Mouse (Mus musculus) thymus, adult 2 months (tissue): ENCODE results near the gene Ddx60. TPM values are rescaled to one million over a fixed set of nuclear protein-coding genes. Genes with fewer than 3 reads are reported as not detected.

ENCODE experiments used
- DNase-seq: peaks from one replicate; pipeline ENCODE4 v3.0.0; 2021
- H3K27ac ChIP-seq: fragments of 200-500 bp; 2 replicates; pipeline ENCODE4 v1.5.1; 2012; ENCODE audit warnings: low read length, control low read depth; ENCODE audit not compliant: control insufficient read depth, insufficient read depth
- H3K27me3 ChIP-seq: fragments of 200-500 bp; 2 replicates; pipeline ENCODE4 v1.6.1; 2012; ENCODE audit warnings: mild to moderate bottlenecking, low read length, moderate library complexity, mixed read lengths; ENCODE audit not compliant: control insufficient read depth, insufficient read depth
- H3K36me3 ChIP-seq: fragments of 200-500 bp; 2 replicates; pipeline ENCODE4 v1.6.1; 2012; ENCODE audit warnings: mild to moderate bottlenecking, low read length, moderate library complexity; ENCODE audit not compliant: control insufficient read depth, insufficient read depth
- H3K4me1 ChIP-seq: fragments of 200-500 bp; replicated peaks from 2 replicates; pipeline ENCODE4 v1.6.1; 2012; ENCODE audit warnings: low read length; ENCODE audit not compliant: control insufficient read depth, insufficient read depth
- H3K4me3 ChIP-seq: fragments of 200-500 bp; 2 replicates; pipeline ENCODE4 v1.5.1; 2012; ENCODE audit warnings: mild to moderate bottlenecking, low read length, control low read depth, moderate library complexity; ENCODE audit not compliant: control insufficient read depth, insufficient read depth
- CTCF ChIP-seq: fragments of 200-500 bp; IDR thresholded peaks from 2 replicates; pipeline ENCODE4 v1.5.1; 2012; ENCODE audit warnings: mild to moderate bottlenecking, control low read depth, low read length, moderate library complexity, borderline replicate concordance; ENCODE audit not compliant: control insufficient read depth, poor library complexity, insufficient read depth; ENCODE audit errors: extremely low read depth
- POLR2A ChIP-seq: fragments of 200-500 bp; IDR thresholded peaks from 2 replicates; pipeline ENCODE4 v1.6.1; 2012; ENCODE audit warnings: mild to moderate bottlenecking, low read length, control low read depth, moderate library complexity; ENCODE audit not compliant: control insufficient read depth, poor library complexity, insufficient read depth; ENCODE audit errors: extremely low read depth
- WGBS: fragments of 180-500 bp; shearing (Covaris S2); methylation state at CpG from one replicate; pipeline ENCODE4 v1.1.7; 2018; 5-methylcytosine and 5-hydroxymethylcytosine counted together
- polyA plus RNA-seq: library from polyadenylated mRNA; depleted of rRNA; stranded (reverse); fragments of >200 nt; gene quantifications from 2 replicates; pipeline ENCODE4 v1.2.3, GENCODE M21; 2012; rRNA removed

The Ddx60 gene
- 1.8 and 2.3 TPM in 2 replicates for polyA plus RNA-seq

DNA sequence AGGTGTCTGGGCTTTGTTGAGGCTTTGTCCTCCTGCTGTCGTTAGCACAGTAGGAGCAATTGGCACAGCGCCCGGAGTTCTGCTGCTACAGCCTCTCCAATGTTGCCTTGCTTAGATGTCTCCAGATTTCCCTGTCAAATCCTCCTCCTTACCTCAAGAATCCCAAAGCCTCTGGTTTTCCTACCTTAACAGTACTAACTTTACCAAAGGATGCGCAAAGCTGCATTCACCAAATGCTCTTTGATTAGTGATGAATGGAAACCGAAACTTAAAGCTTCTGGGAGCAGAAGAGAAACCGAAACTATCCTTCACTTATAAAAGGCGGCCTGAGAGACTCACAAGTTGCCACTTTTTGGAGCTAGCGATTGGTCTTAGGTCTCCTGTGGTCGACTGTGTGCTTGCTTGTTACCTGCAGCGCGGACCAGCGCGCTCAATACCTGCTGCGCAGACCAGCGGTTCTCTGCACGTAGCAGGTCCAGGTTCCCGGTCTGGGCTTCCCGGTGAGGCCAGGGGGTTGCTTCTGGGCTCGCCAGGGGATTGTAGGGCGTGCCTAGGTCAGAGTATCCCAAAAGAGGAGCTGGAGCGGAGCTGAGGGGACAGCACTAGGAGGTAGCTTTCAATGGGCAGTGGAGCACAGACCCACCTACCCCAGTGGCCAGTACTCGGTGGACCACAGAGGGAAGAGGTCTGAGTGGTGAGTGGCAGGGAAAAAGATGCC is at the start of gene Ddx60:
Gene Ddx60 (plus strand): TSS at position 311 of the 718 bp plus-strand sequence.
- no peaks in the 10 kb centered on the region; the same call in 1 of the 2 replicates for H3K4me1 ChIP-seq
- peak within 1 kb of the TSS; percentile 72 for H3K4me3 ChIP-seq
- 3% methylated on average over 22 of the region's 22 CpGs for WGBS
- TF ChIP-seq CTCF = no peak
- no peak for TF ChIP-seq POLR2A
- no peaks in the 10 kb centered on the region for H3K36me3 ChIP-seq
- DNase-seq = peak; percentile 35
- H3K27me3 ChIP-seq = no peaks in the 10 kb centered on the region
- H3K27ac ChIP-seq = peak within 1 kb of the TSS; percentile 14; the same call in 1 of the 2 replicates

DNA sequence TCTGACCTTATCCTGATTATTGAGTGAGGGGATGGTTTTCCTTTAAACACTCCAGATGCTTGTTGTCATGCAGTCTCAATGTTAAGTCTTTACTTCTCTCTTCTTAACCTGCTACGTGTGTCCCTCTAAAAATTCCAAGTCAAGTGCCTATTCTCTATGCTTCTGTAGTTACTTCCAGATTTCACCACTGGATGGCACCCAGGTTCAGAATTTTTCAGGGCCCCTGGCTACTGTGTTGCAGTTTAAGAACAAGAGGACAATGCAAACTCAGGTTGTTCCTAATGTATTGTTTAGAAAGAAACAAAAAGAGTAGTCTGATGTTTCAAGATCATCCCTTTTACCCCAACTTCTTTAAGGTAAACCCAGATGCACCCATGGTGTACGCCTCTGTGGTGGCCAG is 33.8 kb upstream of the Ddx60 start:
- no peak overlapping the region for H3K27ac ChIP-seq

DNA sequence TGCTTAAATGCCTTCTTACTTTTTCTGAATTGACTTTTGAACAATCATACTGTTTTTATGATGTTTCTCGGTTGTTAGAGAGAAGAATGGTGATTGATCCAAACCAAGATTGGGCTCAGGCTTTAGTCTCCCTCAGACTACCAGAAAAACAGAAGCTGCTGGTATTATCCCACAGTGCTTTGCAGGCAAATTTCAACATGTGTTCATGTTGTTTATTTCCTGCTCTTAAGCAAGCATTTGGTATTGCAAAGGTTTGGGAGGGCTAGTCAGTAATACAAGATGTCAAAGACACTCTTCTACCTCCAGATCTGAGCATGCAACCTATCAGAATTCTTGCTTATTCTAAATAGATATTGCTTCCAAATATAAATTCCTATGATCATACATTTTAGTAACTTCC is 31.1 kb upstream of the Ddx60 start:
- TF ChIP-seq CTCF (no peak), POLR2A (no peak)
- Histone ChIP-seq H3K27ac (no peak overlapping the region), H3K27me3 (no peaks in the 10 kb centered on the region), H3K4me1 (no peaks in the 10 kb centered on the region), H3K36me3 (no peaks in the 10 kb centered on the region), H3K4me3 (no peak overlapping the region)
- no peak for DNase-seq
- 89% methylated on average over 1 of the region's 1 CpGs for WGBS

More for the DNA sequence above, 33.8 kb upstream of the Ddx60 start:
- WGBS = 57% methylated on average over 2 of the region's 2 CpGs
- Histone ChIP-seq H3K27me3 (no peaks in the 10 kb centered on the region), H3K4me3 (no peak overlapping the region), H3K36me3 (no peaks in the 10 kb centered on the region), H3K4me1 (no peaks in the 10 kb centered on the region)
- peak; percentile 18 for DNase-seq
- TF ChIP-seq CTCF (no peak), POLR2A (no peak)

DNA sequence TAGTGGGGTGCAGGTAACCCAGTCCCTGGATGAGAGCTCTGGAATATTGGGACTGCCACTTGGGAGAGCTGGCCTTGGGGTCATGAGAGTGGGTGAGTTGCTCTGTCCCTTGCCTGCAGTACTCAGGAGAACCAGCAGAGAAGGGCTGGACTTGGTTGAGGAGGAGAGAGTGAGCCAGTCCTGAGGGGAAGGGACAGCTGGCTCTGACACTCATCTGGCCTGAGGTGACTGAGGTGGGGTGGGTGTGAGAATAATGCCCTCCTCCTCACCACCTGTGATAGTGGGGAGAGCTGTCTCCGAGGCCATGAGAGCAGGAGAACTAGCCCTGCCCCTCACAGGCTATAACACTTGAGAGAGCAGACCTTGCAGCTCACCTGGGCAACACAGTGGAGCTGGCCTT is 30.5 kb upstream of the Ddx60 start:
- WGBS = 90% methylated on average over 1 of the region's 1 CpGs
- Histone ChIP-seq H3K4me3 (no peak overlapping the region), H3K27me3 (no peaks in the 10 kb centered on the region), H3K27ac (no peak overlapping the region), H3K4me1 (no peaks in the 10 kb centered on the region), H3K36me3 (no peaks in the 10 kb centered on the region)
- no peak for DNase-seq
- TF ChIP-seq CTCF (no peak), POLR2A (no peak)

DNA sequence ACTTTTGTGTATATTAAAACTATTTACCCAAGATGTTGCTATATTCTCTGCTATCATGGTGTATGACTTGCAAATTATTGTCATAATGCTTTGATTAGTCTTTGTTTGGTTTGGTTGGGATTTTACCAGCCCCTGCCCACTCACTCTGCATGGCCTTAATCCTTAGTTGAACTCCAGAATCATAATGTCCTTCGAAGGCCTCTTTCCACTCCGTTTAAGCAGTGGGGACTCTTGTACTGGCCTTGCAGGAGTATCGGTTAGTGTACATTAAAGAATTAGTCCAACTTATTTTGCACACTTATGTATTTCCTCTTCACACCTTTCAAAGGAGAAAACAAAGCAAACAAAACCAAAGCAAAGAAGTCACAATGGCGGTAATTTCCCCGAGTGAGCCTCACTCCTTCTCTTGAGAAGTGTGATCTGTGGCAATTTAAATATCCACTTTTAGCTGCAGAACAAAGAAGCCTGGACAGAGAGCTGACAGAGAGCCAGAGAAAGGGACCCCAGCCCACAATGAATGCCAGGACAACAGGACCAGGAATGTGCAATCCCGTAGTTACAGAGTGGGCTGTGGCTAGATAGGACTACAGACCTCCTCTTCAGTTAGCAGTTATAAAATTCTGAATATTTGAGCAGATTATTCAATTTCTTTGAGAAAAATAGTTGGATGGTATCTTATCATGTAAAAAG is 26.7 kb upstream of the Ddx60 start:
- 94% methylated on average over 6 of the region's 6 CpGs for WGBS
- no peaks in the 10 kb centered on the region for H3K36me3 ChIP-seq
- H3K4me3 ChIP-seq = no peak overlapping the region
- H3K27me3 ChIP-seq = no peaks in the 10 kb centered on the region
- TF ChIP-seq POLR2A = no peak
- DNase-seq = no peak
- H3K27ac ChIP-seq = no peak overlapping the region
- H3K4me1 ChIP-seq = no peaks in the 10 kb centered on the region

DNA sequence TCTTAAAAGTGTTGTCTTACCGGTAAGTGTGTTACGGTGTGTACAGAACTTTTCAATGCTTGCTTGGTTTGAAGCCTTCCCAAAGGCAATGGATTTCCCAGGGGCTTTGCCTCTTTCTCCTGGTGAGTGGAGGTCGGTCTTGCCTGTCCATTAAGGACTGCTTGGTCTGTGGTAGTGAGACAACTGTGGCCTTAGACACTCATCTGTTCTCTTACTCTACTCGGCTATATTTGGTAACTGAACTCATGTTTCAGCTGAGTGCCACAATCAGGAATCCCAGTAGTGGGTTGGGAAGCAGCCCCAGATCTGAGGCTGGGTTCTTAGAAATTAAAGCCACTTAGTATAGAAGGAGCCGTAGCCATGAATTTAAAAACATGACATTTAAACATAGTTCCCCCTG is 25.4 kb upstream of the Ddx60 start, which contains the start of gene Palld:
Gene Palld (minus strand): TSS at position 170 of the 400 bp plus-strand sequence.
- no peak for TF ChIP-seq CTCF
- no peak for TF ChIP-seq POLR2A
- WGBS = 85% methylated on average over 5 of the region's 5 CpGs
- no peak for DNase-seq
- Histone ChIP-seq H3K4me3 (no peak within 1 kb of the TSS), H3K27ac (no peak within 1 kb of the TSS), H3K4me1 (no peaks in the 10 kb centered on the region), H3K27me3 (no peaks in the 10 kb centered on the region), H3K36me3 (no peaks in the 10 kb centered on the region)
